Mouse (Mus musculus) adrenal gland, adult 2 months (tissue): ENCODE measurements around the gene Agt. TPM values are rescaled to one million over a fixed set of nuclear protein-coding genes. Genes with fewer than 3 reads are reported as not detected.
A peak's percentile ranks its signal among the peaks of the same experiment; 100 is the strongest.

Experiments
- DNase-seq: peaks from one replicate; pipeline ENCODE4 v3.0.0; 2021
- polyA plus RNA-seq: library from polyadenylated mRNA; depleted of rRNA; stranded (reverse); fragments of >200 nt; gene quantifications from 2 replicates; pipeline ENCODE4 v1.2.3, GENCODE M21; 2012
- total RNA-seq, 2 experiments: library from RNA; stranded (reverse); gene quantifications; 2 replicates each; pipeline ENCODE4 v1.2.3; 2021

Agt gene
- total and polyA plus RNA-seq, 3 experiments: 4.1 to 17.3 (median 12.3) TPM

- no peak for DNase-seq
Measured at GRCm38 (mm10) chr8:124555113-124555750, 14.3 kb downstream of the Agt start.

- DNase-seq: no peak
Measured at GRCm38 (mm10) chr8:124551011-124551661, 18.4 kb downstream of the Agt start.

- no peak for DNase-seq
Measured at GRCm38 (mm10) chr8:124548187-124548586, 21.3 kb downstream of the Agt start.

- no peak for DNase-seq
Measured at GRCm38 (mm10) chr8:124547269-124547668, 22.2 kb downstream of the Agt start.

GRCm38 (mm10) chr8:124546815-124547214 is 22.7 kb downstream of the Agt start:
- no peak for DNase-seq

- DNase-seq: peak; percentile 27
Measured at GRCm38 (mm10) chr8:124546371-124546770, 23.1 kb downstream of the Agt start.

GRCm38 (mm10) chr8:124543272-124543671 is 26.2 kb downstream of the Agt start:
- DNase-seq: no peak

GRCm38 (mm10) chr8:124542001-124542400 is 27.5 kb downstream of the Agt start:
- no peak for DNase-seq

- DNase-seq: no peak
Measured at GRCm38 (mm10) chr8:124540906-124541305, 28.6 kb downstream of the Agt start.

- no peak for DNase-seq
Measured at GRCm38 (mm10) chr8:124535451-124535850, 34.1 kb downstream of the Agt start.

- no peak for DNase-seq
Measured at GRCm38 (mm10) chr8:124532626-124533025, 36.9 kb downstream of the Agt start.

GRCm38 (mm10) chr8:124530996-124531395 is 38.5 kb downstream of the Agt start:
- no peak for DNase-seq

- peak; percentile 22 for DNase-seq
Measured at GRCm38 (mm10) chr8:124530556-124530955, 39.0 kb downstream of the Agt start.

GRCm38 (mm10) chr8:124530076-124530475 is 39.4 kb downstream of the Agt start:
- DNase-seq: no peak

- peak; percentile 9 for DNase-seq
Measured at GRCm38 (mm10) chr8:124526261-124526660, 43.2 kb downstream of the Agt start.

- no peak for DNase-seq
Measured at GRCm38 (mm10) chr8:124521946-124522345, 47.6 kb downstream of the Agt start.

GRCm38 (mm10) chr8:124520249-124521080 is 49.0 kb downstream of the Agt start, which contains the start of gene Cog2:
Gene Cog2, plus strand, starts transcription at chr8:124520767.
- DNase-seq: peak; percentile 94

GRCm38 (mm10) chr8:124517142-124517541 is 52.4 kb downstream of the Agt start:
- DNase-seq: no peak

- no peak for DNase-seq
Measured at GRCm38 (mm10) chr8:124516525-124516924, 53.0 kb downstream of the Agt start.

- no peak for DNase-seq
Measured at GRCm38 (mm10) chr8:124516039-124516438, 53.5 kb downstream of the Agt start.

GRCm38 (mm10) chr8:124509156-124509555 is 60.4 kb downstream of the Agt start:
- no peak for DNase-seq

- DNase-seq: no peak
Measured at GRCm38 (mm10) chr8:124508321-124508695, 61.2 kb downstream of the Agt start.
